16 mouse cellular contexts compared by ENCODE assay signal in genomic region chr19:53899941-53900610, GRCm38 (mm10). TPM values are rescaled to one million over a fixed set of nuclear protein-coding genes. Genes with fewer than 3 reads are reported as not detected.
DNase-seq lines count a peak whose midpoint lies in the region; ATAC-seq and TF ChIP-seq lines count a peak whose summit lies in the region.
"Had no signal": no experiment of that assay in that cellular context is flagged by ENCODE, and none has a peak within 500 bp of the region (broad histone marks: within the 10 kb centered on the region; RNA-seq: fewer than 3 reads in every experiment).

No protein-coding gene starts in this region.

- WGBS in embryonic facial prominence, embryonic 15.5 days = 73% methylated on average over 14 of the region's 14 CpGs
- 88% methylated on average over 14 of the region's 14 CpGs for WGBS in embryonic facial prominence, embryonic 10.5 days
- 28% methylated on average over 14 of the region's 14 CpGs for WGBS in spleen, adult 2 months

- no peak for DNase-seq in embryonic facial prominence, embryonic 10.5 days (ENCODE audit: low spot score)
- peak; percentile 47 to 67 for DNase-seq in spleen, adult 2 months (ENCODE audit: low read depth in 1 of 2, low spot score in 2 of 2)
- DNase-seq in spleen, adult 12 weeks (ENCODE audit: low spot score) = no peak
- peak; percentile 33 to 46 for DNase-seq in thymus, postnatal 36 days
- no peak for DNase-seq in layer of hippocampus, adult 11-12 months (ENCODE audit: low spot score)
- no peak for DNase-seq in kidney, adult 9 months
- DNase-seq: cerebellum, adult 11 months; heart, postnatal 36 days; kidney, postnatal 14 days; right cerebral cortex, postnatal 4 days had no signal

- ATAC-seq in embryonic facial prominence, embryonic 15.5 days (ENCODE audit: insufficient number of reproducible peaks, low FRiP score, low TSS enrichment, low read depth) = no peak
- ATAC-seq in monocyte, adult 5-6 weeks (replicated peaks; ENCODE audit: insufficient number of reproducible peaks, low FRiP score, low TSS enrichment, poor library complexity, severe bottlenecking) = peak; percentile 54; the same call in 1 of the 2 replicates
- ATAC-seq: forebrain, embryonic 14.5 days had no signal

- no peaks in the 10 kb centered on the region for H3K27me3 ChIP-seq in embryonic facial prominence, embryonic 15.5 days
- no peaks in the 10 kb centered on the region for H3K27me3 ChIP-seq in embryonic facial prominence, embryonic 10.5 days (replicated peaks; ENCODE audit: low read depth, poor library complexity, severe bottlenecking)
- no peaks in the 10 kb centered on the region for H3K27me3 ChIP-seq in spleen, adult 2 months (ENCODE audit: control insufficient read depth, insufficient read depth, low read length)
- H3K27me3 ChIP-seq: lung, embryonic 15.5 days had no signal

- H3K4me1 ChIP-seq in embryonic facial prominence, embryonic 15.5 days = peaks cover 45% of the 10 kb centered on the region
- peaks cover 27% of the 10 kb centered on the region for H3K4me1 ChIP-seq in embryonic facial prominence, embryonic 10.5 days
- H3K4me1 ChIP-seq in spleen, adult 2 months (ENCODE audit: control insufficient read depth, insufficient read depth, insufficient read length) = peaks cover 30% of the 10 kb centered on the region

- no peak overlapping the region for H3K9ac ChIP-seq in embryonic facial prominence, embryonic 15.5 days
- H3K9ac ChIP-seq: lung, embryonic 15.5 days had no signal

- TF ChIP-seq POLR2A in spleen, adult 2 months (IDR thresholded peaks at IDR 0.05; ENCODE audit: low read depth, low read length) = peak; percentile 8; the same call in 1 of the 2 replicates

- no peak for TF ChIP-seq CTCF in spleen, adult 2 months (IDR thresholded peaks at IDR 0.05; ENCODE audit: extremely low read depth, insufficient read depth, insufficient read length, insufficient replicate concordance)

- no peak overlapping the region for H3K4me3 ChIP-seq in embryonic facial prominence, embryonic 15.5 days (replicated peaks)
- no peak overlapping the region for H3K4me3 ChIP-seq in embryonic facial prominence, embryonic 10.5 days
- H3K4me3 ChIP-seq in spleen, adult 2 months (ENCODE audit: extremely low read depth, insufficient read depth, insufficient read length) = peak overlapping the region; percentile 17; the same call in 1 of the 2 replicates
- H3K4me3 ChIP-seq: lung, embryonic 15.5 days; myocyte had no signal

- no peaks in the 10 kb centered on the region for H3K36me3 ChIP-seq in embryonic facial prominence, embryonic 15.5 days
- no peaks in the 10 kb centered on the region for H3K36me3 ChIP-seq in embryonic facial prominence, embryonic 10.5 days (replicated peaks)
- H3K36me3 ChIP-seq in spleen, adult 2 months (ENCODE audit: control insufficient read depth, insufficient read depth, low read length) = no peaks in the 10 kb centered on the region
- H3K36me3 ChIP-seq: lung, embryonic 15.5 days had no signal

- H3K9me3 ChIP-seq in embryonic facial prominence, embryonic 15.5 days (replicated peaks) = no peaks in the 10 kb centered on the region
- no peaks in the 10 kb centered on the region for H3K9me3 ChIP-seq in embryonic facial prominence, embryonic 10.5 days
- H3K9me3 ChIP-seq: lung, embryonic 15.5 days had no signal

- H3K27ac ChIP-seq in embryonic facial prominence, embryonic 15.5 days (replicated peaks) = 0 out of 2 replicates have a peak overlapping the region, but pooled peaks have one; percentile 24
- H3K27ac ChIP-seq in embryonic facial prominence, embryonic 10.5 days (replicated peaks) = no peak overlapping the region
- H3K27ac ChIP-seq in spleen, adult 2 months (ENCODE audit: insufficient read depth, low read length) = peak overlapping the region; percentile 97
- H3K27ac ChIP-seq: lung, embryonic 15.5 days had no signal

- no peak overlapping the region for H3K4me2 ChIP-seq in embryonic facial prominence, embryonic 15.5 days (replicated peaks)
- H3K4me2 ChIP-seq: heart, embryonic 11.5 days; lung, embryonic 15.5 days had no signal

RNA-seq across cellular contexts. Expression of gene Pdcd4, which starts 8.0 kb away (rescaled TPM):
- 111 and 122 TPM in 2 replicates for polyA plus RNA-seq in embryonic facial prominence, embryonic 15.5 days (2015; fragmentation: Nextera tagmentation; extraction: Ambion mirVana)
- 66.5 and 78.8 TPM in 2 replicates for polyA plus RNA-seq in embryonic facial prominence, embryonic 10.5 days (2016; fragmentation: Nextera tagmentation; extraction: Ambion mirVana)
- 8.7 and 9.4 TPM in 2 replicates for polyA plus RNA-seq in spleen, adult 2 months (2012; rRNA removed)
- 238 to 392 TPM (median 322 TPM) in 3 replicates for total RNA-seq in monocyte, adult 5-6 weeks (2017)

RNA-seq across cellular contexts. Expression of gene Shoc2, which starts 44.0 kb away (rescaled TPM):
- 47.1 and 48.0 TPM in 2 replicates for polyA plus RNA-seq in embryonic facial prominence, embryonic 15.5 days (2015; fragmentation: Nextera tagmentation; extraction: Ambion mirVana)
- polyA plus RNA-seq in embryonic facial prominence, embryonic 10.5 days (2016; fragmentation: Nextera tagmentation; extraction: Ambion mirVana) = 62.7 and 65.9 TPM in 2 replicates
- 5.1 and 5.6 TPM in 2 replicates for polyA plus RNA-seq in spleen, adult 2 months (2012; rRNA removed)
- total RNA-seq in monocyte, adult 5-6 weeks (2017) = 63.5 to 85.3 TPM (median 69.9 TPM) in 3 replicates

RNA-seq across cellular contexts. Expression of gene Bbip1, which starts 44.4 kb away (rescaled TPM):
- 67.3 and 67.9 TPM in 2 replicates for polyA plus RNA-seq in embryonic facial prominence, embryonic 15.5 days (2015; fragmentation: Nextera tagmentation; extraction: Ambion mirVana)
- 86.7 and 89.7 TPM in 2 replicates for polyA plus RNA-seq in embryonic facial prominence, embryonic 10.5 days (2016; fragmentation: Nextera tagmentation; extraction: Ambion mirVana)
- 4.2 and 4.4 TPM in 2 replicates for polyA plus RNA-seq in spleen, adult 2 months (2012; rRNA removed)
- total RNA-seq in monocyte, adult 5-6 weeks (2017) = 42.3 to 45.1 TPM (median 43.5 TPM) in 3 replicates

Comparison
In these comparisons a context has a peak if more than half of its experiments do, and no peak if none do; other contexts are left out.
1. DNase-seq: peak in spleen, adult 2 months (2 of 2) and thymus, postnatal 36 days (2 of 2); none in embryonic facial prominence, embryonic 10.5 days (single experiment), spleen, adult 12 weeks (single experiment), layer of hippocampus, adult 11-12 months (single experiment) and kidney, adult 9 months (single experiment).
2. RNA of gene Bbip1, which starts 44.4 kb away (polyA plus RNA-seq): 86.7 to 89.7 TPM in embryonic facial prominence, embryonic 10.5 days and 67.3 to 67.9 TPM in embryonic facial prominence, embryonic 15.5 days; 4.2 to 4.4 TPM in spleen, adult 2 months; every median in the first group is over 10 times any median in the second.